ENCODE assay signal across 8 mouse cellular contexts in the genomic region with DNA sequence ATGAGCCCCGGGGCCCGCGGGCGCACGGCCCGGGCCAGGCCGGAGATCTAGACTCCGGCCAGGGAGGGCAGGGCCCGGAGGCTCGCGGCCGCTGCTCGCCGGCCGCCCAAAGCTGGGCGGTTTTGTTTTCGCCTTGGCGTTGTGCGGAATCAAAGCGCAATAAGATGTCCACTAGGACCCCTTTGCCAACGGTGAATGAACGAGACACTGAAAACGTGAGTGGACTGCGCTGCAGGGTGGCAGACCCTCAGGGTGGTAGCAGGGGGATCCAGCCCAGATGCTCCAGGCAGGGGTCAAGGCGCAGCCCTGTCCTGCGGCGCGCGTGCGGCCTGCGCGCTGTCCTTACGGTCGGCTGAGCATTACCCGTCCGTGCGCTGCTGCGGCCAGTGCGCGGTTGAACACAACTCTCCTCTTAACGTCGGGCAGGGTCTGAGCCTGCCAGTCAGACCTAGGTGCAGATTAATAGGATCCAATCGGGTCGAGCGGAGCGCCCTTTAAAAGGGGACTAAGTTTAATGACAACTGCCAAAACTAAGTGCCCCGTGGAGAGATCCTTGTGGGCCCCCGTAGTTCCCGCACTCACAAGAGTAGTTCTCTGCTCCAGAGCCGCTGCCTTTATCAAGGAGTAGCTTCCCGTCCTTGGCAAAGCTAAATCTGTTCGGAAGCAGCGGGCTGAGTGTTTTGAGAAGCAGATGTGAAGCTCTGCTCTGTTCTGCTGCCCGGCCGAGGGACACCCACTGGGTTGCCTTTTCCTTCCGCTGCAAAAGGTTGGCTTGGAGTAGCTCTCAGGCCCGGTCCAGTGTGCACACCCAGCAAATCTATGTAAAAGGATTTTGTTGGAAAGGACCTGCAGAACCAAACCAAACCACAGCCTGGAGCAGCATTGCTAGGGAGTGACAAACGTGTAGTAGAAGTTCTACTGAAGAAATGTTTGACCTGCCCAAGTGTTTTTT. TPM values are rescaled to one million over a fixed set of nuclear protein-coding genes. Genes with fewer than 3 reads are reported as not detected.
DNase-seq lines count a peak whose midpoint lies in the region; ATAC-seq and TF ChIP-seq lines count a peak whose summit lies in the region.

No protein-coding gene starts in this region.

- no peak overlapping the region for H3K27ac ChIP-seq in CH12.LX (ENCODE audit: insufficient read depth, low read depth)
- H3K27ac ChIP-seq in embryonic facial prominence, embryonic 13.5 days: peak overlapping the region; percentile 95
- H3K27ac ChIP-seq in heart, embryonic 12.5 days (ENCODE audit: poor library complexity, severe bottlenecking): peak overlapping the region; percentile 99
- peak overlapping the region; percentile 98 for H3K27ac ChIP-seq in kidney, postnatal 0 days

- TF ChIP-seq RAD21 in CH12.LX (IDR thresholded peaks at IDR 0.05; ENCODE audit: low read depth, low read length): no peak

- in situ Hi-C loops in CH12.LX (cut with MboI; ENCODE audit: low pct_ligation_motif_present, low pct_unique_long_range_greater_than_20kb, low sequenced_read_pairs): no loop called here

- no peak for TF ChIP-seq CTCF in CH12.LX (conservative IDR thresholded peaks at IDR 0.05 in 1 of 2, IDR thresholded peaks at IDR 0.05 in 1 of 2; ENCODE audit: low read depth in 2 of 2, low read length in 2 of 2)
- TF ChIP-seq CTCF in kidney, postnatal 0 days (IDR thresholded peaks at IDR 0.05; ENCODE audit: low read depth): no peak

- H3K4me3 ChIP-seq in CH12.LX (replicated peaks in 1 of 3; ENCODE audit: low read depth in 2 of 3, low read length in 2 of 3, poor library complexity in 1 of 3): peak overlapping the region; percentile 87 to 100 (median 99)
- H3K4me3 ChIP-seq in embryonic facial prominence, embryonic 13.5 days: peak overlapping the region; percentile 100
- peak overlapping the region; percentile 100 for H3K4me3 ChIP-seq in heart, embryonic 12.5 days
- H3K4me3 ChIP-seq in kidney, postnatal 0 days (replicated peaks; ENCODE audit: low read depth, low read length): peak overlapping the region; percentile 100

- peaks cover 5 to 32% of the 10 kb centered on the region in 2 experiments; a peak in 3 of 4 replicates for H3K4me1 ChIP-seq in CH12.LX (ENCODE audit: control insufficient read depth in 1 of 2, insufficient read depth in 2 of 2)
- peaks cover 23% of the 10 kb centered on the region for H3K4me1 ChIP-seq in embryonic facial prominence, embryonic 13.5 days
- H3K4me1 ChIP-seq in heart, embryonic 12.5 days (replicated peaks): peaks cover 20% of the 10 kb centered on the region
- H3K4me1 ChIP-seq in kidney, postnatal 0 days (replicated peaks; ENCODE audit: insufficient read depth, low read length): peaks cover 16% of the 10 kb centered on the region; the same call in 1 of the 2 replicates

- peaks cover 44% of the 10 kb centered on the region for H3K79me2 ChIP-seq in CH12.LX (replicated peaks; ENCODE audit: control insufficient read depth, extremely low read depth, insufficient read depth, poor library complexity, severe bottlenecking)

- no peak for DNase-seq in CH12.LX (ENCODE audit: extremely low read depth)
- peak; percentile 51 for DNase-seq in adrenal gland, postnatal 25 days
- peak; percentile 54 for DNase-seq in kidney, postnatal 0 days (ENCODE audit: low spot score)
- DNase-seq in lung, postnatal 25 days (ENCODE audit: low spot score): peak; percentile 18
- DNase-seq in ovary, postnatal 10 days (ENCODE audit: low spot score): peak; percentile 25
- DNase-seq in thymus, postnatal 10 days (ENCODE audit: low spot score in 2 of 2): peak; percentile 7 to 12

- peaks cover 0 to 7% of the 10 kb centered on the region in 2 experiments for H3K36me3 ChIP-seq in CH12.LX (replicated peaks in 1 of 2; ENCODE audit: control insufficient read depth in 1 of 2, insufficient read depth in 1 of 2, low read length in 1 of 2)
- H3K36me3 ChIP-seq in embryonic facial prominence, embryonic 13.5 days: no peaks in the 10 kb centered on the region; the same call in 1 of the 2 replicates
- no peaks in the 10 kb centered on the region for H3K36me3 ChIP-seq in heart, embryonic 12.5 days
- no peaks in the 10 kb centered on the region for H3K36me3 ChIP-seq in kidney, postnatal 0 days (ENCODE audit: insufficient read depth, low read length)

- no peak for TF ChIP-seq POLR2A in CH12.LX (IDR thresholded peaks at IDR 0.05; ENCODE audit: low read depth, low read length)

- WGBS in embryonic facial prominence, embryonic 13.5 days: under 1% methylated on average over 53 of the region's 58 CpGs
- WGBS in heart, embryonic 12.5 days: under 1% methylated on average over 58 of the region's 58 CpGs
- WGBS in kidney, postnatal 0 days: under 1% methylated on average over 55 of the region's 58 CpGs

- no peak for ATAC-seq in embryonic facial prominence, embryonic 13.5 days (ENCODE audit: insufficient number of reproducible peaks, insufficient read depth, low FRiP score, low TSS enrichment, low read depth)
- ATAC-seq in heart, embryonic 12.5 days (ENCODE audit: insufficient number of reproducible peaks, low FRiP score): peak; percentile 78
- ATAC-seq in kidney, postnatal 0 days (replicated peaks; ENCODE audit: low FRiP score, low read depth): peak; percentile 44

- no peaks in the 10 kb centered on the region for H3K27me3 ChIP-seq in CH12.LX (replicated peaks)
- no peaks in the 10 kb centered on the region for H3K27me3 ChIP-seq in embryonic facial prominence, embryonic 13.5 days
- H3K27me3 ChIP-seq in heart, embryonic 12.5 days (replicated peaks): no peaks in the 10 kb centered on the region
- no peaks in the 10 kb centered on the region for H3K27me3 ChIP-seq in kidney, postnatal 0 days (ENCODE audit: insufficient read depth, low read length)

- peak overlapping the region; percentile 77 for H3K4me2 ChIP-seq in CH12.LX (ENCODE audit: insufficient read depth, low read depth, poor library complexity, severe bottlenecking)
- peak overlapping the region; percentile 86 for H3K4me2 ChIP-seq in embryonic facial prominence, embryonic 13.5 days
- peak overlapping the region; percentile 80 for H3K4me2 ChIP-seq in heart, embryonic 12.5 days
- peak overlapping the region; percentile 71 for H3K4me2 ChIP-seq in kidney, postnatal 0 days (ENCODE audit: low read length)

- peak overlapping the region; percentile 94 for H3K9ac ChIP-seq in CH12.LX (ENCODE audit: insufficient read depth, low read depth)
- H3K9ac ChIP-seq in embryonic facial prominence, embryonic 13.5 days: peak overlapping the region; percentile 99
- H3K9ac ChIP-seq in heart, embryonic 12.5 days: peak overlapping the region; percentile 99
- H3K9ac ChIP-seq in kidney, postnatal 0 days (ENCODE audit: low read depth, low read length): peak overlapping the region; percentile 99

- peaks cover 3% of the 10 kb centered on the region for H3K9me3 ChIP-seq in CH12.LX (replicated peaks; ENCODE audit: low read length)
- H3K9me3 ChIP-seq in embryonic facial prominence, embryonic 13.5 days: no peaks in the 10 kb centered on the region
- H3K9me3 ChIP-seq in heart, embryonic 12.5 days (replicated peaks): no peaks in the 10 kb centered on the region
- H3K9me3 ChIP-seq in kidney, postnatal 0 days (replicated peaks; ENCODE audit: low read length): no peaks in the 10 kb centered on the region

- TF ChIP-seq EP300 in CH12.LX (IDR thresholded peaks at IDR 0.05; ENCODE audit: low read length): no peak

- dilution Hi-C loops in CH12.LX (cut with MboI; ENCODE audit: extremely low pct_ligation_motif_present, extremely low pct_unique_long_range_greater_than_20kb, low sequenced_read_pairs): no loop called here

TF ChIP-seq in CH12.LX, 34 proteins besides CTCF, POLR2A, EP300 and RAD21 (continues in another document):
- TF ChIP-seq RCOR1 (conservative IDR thresholded peaks at IDR 0.05; ENCODE audit: low read depth, low read length) (no peak), ZMIZ1 (IDR thresholded peaks at IDR 0.05; ENCODE audit: low read depth, low read length) (no peak), MEF2A (IDR thresholded peaks at IDR 0.05; ENCODE audit: borderline replicate concordance, low read depth, low read length) (0 out of 2 replicates have a peak, but pooled peaks have one; percentile 8), MYC (IDR thresholded peaks at IDR 0.05; ENCODE audit: low read depth, low read length) (no peak), ZNF384 (IDR thresholded peaks at IDR 0.05; ENCODE audit: low read depth, low read length) (no peak), KAT2A (IDR thresholded peaks at IDR 0.05; ENCODE audit: insufficient replicate concordance, low read length) (no peak), ZC3H11A (IDR thresholded peaks at IDR 0.05; ENCODE audit: low read depth, low read length) (no peak), HCFC1 (IDR thresholded peaks at IDR 0.05; ENCODE audit: low read depth, low read length) (no peak; the same call in 1 of the 2 replicates), POLR2AphosphoS2 (IDR thresholded peaks at IDR 0.05; ENCODE audit: low read depth, low read length) (no peak), USF1 (IDR thresholded peaks at IDR 0.05; ENCODE audit: low read depth, low read length) (no peak), MAX (IDR thresholded peaks at IDR 0.05; ENCODE audit: low read length) (0 out of 2 replicates have a peak, but pooled peaks have one; percentile 24), IRF4 (IDR thresholded peaks at IDR 0.05; ENCODE audit: low read depth, low read length) (no peak), TBP (conservative IDR thresholded peaks at IDR 0.05; ENCODE audit: low read depth, low read length) (no peak), CHD1 (IDR thresholded peaks at IDR 0.05; ENCODE audit: low read depth, low read length) (no peak), GABPA (IDR thresholded peaks at IDR 0.05; ENCODE audit: insufficient replicate concordance, low read depth, low read length) (no peak), ZKSCAN1 (IDR thresholded peaks at IDR 0.05; ENCODE audit: borderline replicate concordance, low read depth, low read length) (no peak)

RNA-seq across cellular contexts. Expression of a gene that starts 0.8 kb away (rescaled TPM):
- 40.2 and 43.7 TPM in 2 replicates for total RNA-seq in CH12.LX (2012; rRNA removed)
- 51.2 and 58.7 TPM in 2 replicates for total RNA-seq in CH12.LX (2014; rRNA removed)
- 34.3 and 40.7 TPM in 2 replicates for polyA plus RNA-seq in CH12.LX (2012; ENCODE audit: insufficient read length, low read depth)
- total RNA-seq in adrenal gland, postnatal 25 days (2021): 101 and 109 TPM in 2 replicates
- 49.4 and 52.0 TPM in 2 replicates for polyA plus RNA-seq in embryonic facial prominence, embryonic 13.5 days (2015; fragmentation: Nextera tagmentation; extraction: Ambion mirVana)
- 51.0 and 53.7 TPM in 2 replicates for polyA plus RNA-seq in heart, embryonic 12.5 days (2016; fragmentation: Nextera tagmentation; extraction: Ambion mirVana)
- 37.9 and 38.6 TPM in 2 replicates for polyA plus RNA-seq in kidney, postnatal 0 days (2015; fragmentation: Nextera tagmentation; extraction: Ambion mirVana)

RNA-seq across cellular contexts. Expression of a gene that starts 37.3 kb away (rescaled TPM):
- total RNA-seq in CH12.LX (2012; rRNA removed): 118 and 129 TPM in 2 replicates
- total RNA-seq in CH12.LX (2014; rRNA removed): 156 and 182 TPM in 2 replicates
- 282 and 284 TPM in 2 replicates for polyA plus RNA-seq in CH12.LX (2012; ENCODE audit: insufficient read length, low read depth)
- 338 and 346 TPM in 2 replicates for total RNA-seq in adrenal gland, postnatal 25 days (2021)
- 507 and 586 TPM in 2 replicates for polyA plus RNA-seq in embryonic facial prominence, embryonic 13.5 days (2015; fragmentation: Nextera tagmentation; extraction: Ambion mirVana)
- 510 TPM in 2 replicates for polyA plus RNA-seq in heart, embryonic 12.5 days (2016; fragmentation: Nextera tagmentation; extraction: Ambion mirVana)
- polyA plus RNA-seq in kidney, postnatal 0 days (2015; fragmentation: Nextera tagmentation; extraction: Ambion mirVana): 673 and 701 TPM in 2 replicates
